Mouse (Mus musculus): ENCODE results near the gene Acss3. TPM values are rescaled to one million over a fixed set of nuclear protein-coding genes. Genes with fewer than 3 reads are reported as not detected.

The Acss3 gene
- polyA plus RNA-seq, 1 experiment = 5.6 TPM

DNA sequence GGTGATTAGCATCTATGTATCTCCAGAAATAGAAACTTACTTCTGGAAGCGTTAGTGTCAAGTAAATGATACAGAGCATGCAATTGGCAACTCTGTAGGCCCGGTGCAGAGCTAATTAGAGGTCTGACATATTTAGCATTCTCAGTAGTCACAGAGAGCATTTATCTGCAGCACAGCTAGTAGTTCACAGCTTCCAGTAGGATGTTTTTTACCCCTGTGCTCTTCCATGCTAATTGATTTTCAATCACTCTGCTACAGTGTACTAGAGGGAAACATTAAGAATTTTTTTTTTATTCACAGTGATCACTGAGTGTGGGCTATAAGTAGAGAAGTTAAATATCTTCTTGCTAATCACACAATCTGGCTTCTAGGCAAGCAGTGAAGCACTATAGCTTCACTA lies 112.3 kb downstream of the Acss3 start:
- no peak for DNase-seq (ENCODE audit: low spot score)

- DNase-seq (ENCODE audit: low spot score) = no peak
Observed at GRCm38 (mm10) chr10:106998052-106998625, 125.3 kb downstream of the Acss3 start.

DNA sequence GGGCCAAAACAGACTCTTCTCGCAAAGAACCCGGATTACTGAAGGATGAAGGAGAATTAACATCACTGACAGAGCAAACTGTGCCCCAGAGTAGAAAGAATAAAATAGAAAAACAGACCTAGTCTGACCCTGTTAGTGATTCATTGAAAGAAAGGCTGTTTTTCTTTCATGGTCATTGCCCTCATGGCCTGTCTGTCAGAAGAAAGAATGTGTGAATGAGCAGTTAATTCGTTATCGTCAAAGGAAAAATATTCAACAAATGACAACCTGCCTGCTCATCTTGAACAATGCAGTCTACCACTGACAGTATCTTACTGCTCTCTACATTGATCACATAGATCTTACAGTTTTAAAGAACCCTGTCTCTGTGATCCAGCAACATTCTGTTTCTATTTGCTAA lies 134.0 kb downstream of the Acss3 start:
- no peak for DNase-seq (ENCODE audit: low spot score)

GRCm38 (mm10) chr10:106975193-106976141 lies 148.0 kb downstream of the Acss3 start:
- DNase-seq (ENCODE audit: low spot score) = no peak

- no peak for DNase-seq (ENCODE audit: low spot score)
Observed at GRCm38 (mm10) chr10:106959026-106959425, 164.4 kb downstream of the Acss3 start.

DNA sequence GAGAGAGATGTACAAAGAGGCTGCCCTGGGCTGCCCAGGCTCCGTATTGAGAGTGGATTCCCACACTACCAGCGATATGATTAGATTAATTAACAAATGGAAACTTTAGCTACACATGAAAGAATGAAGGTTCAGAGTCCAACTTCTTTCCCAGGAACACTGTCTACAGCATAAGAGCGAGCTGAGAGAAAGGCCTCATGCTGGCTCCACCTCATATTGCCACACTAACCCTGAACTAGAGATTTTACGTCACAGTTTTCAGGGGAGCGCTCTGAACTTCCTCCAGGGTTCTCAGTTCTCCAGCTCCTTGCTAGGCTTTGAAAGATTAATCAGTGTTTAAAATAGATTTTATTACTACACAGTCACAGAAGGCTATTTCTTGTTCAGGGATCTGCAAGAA lies 182.1 kb downstream of the Acss3 start:
- no peak for DNase-seq (ENCODE audit: low spot score)

DNA sequence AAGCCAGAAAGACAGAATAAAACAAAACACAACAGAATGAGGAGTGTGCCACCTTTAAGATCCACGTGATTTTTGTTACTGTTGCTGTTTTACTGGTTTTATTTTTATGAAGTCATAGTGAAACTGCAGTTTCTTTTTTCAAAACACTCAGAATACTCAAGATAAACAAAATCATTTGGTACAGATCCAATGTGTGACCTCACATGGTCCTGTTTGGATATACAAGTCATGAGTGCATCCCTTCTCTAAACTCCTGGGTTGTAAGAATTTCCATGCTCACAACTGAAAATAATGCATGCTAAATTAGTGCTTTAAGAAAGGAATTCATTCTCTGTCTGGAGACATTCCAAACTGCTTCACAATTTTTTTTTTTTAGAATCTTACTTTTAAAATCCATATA lies 184.0 kb downstream of the Acss3 start:
- no peak for DNase-seq (ENCODE audit: low spot score)

DNA sequence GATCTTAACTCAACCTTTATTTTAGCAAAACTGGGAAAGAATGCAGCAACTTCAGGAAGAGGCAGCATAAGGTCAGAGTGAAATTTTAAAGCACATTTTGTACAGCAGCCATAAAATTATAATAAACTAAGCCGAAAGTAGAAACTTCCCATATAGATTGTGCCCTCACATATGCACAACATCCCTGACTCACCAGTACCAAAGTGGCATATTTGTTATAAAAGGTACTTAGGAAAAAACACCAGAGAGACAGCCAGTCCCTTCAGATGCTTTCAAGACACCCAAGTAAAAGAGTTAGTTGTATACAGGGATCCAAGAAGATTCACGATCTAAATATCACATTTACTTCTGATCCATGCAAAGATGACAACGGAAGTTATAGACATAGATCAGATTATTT lies 184.6 kb downstream of the Acss3 start:
- DNase-seq (ENCODE audit: low spot score) = no peak

- no peak for DNase-seq (ENCODE audit: low spot score)
Observed at GRCm38 (mm10) chr10:106936996-106937395, 186.5 kb downstream of the Acss3 start.

DNA sequence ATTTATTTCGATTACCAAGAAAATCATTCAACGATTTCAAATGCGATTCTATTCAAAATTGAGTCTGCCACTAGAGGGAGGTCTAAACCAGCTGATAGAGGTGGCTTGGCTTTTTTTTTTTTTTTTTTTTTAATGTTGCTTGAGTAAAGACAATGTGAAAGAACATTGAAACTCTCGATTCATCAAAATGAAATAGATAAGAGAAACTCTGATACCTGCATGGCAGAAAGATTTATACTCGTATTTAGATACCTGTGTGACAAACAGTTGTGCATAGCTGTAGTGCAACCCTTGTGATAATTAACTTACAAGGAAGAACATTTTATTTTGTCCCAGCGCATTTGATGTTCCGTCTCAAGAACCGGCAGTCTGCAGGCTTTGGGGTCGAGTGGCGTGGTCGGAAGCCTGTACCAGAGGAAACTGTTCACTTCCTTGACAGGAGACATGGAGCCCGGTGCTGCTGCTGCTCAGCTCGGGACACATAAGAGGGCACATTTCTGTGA lies 190.8 kb downstream of the Acss3 start:
- DNase-seq (ENCODE audit: low spot score) = no peak

DNA sequence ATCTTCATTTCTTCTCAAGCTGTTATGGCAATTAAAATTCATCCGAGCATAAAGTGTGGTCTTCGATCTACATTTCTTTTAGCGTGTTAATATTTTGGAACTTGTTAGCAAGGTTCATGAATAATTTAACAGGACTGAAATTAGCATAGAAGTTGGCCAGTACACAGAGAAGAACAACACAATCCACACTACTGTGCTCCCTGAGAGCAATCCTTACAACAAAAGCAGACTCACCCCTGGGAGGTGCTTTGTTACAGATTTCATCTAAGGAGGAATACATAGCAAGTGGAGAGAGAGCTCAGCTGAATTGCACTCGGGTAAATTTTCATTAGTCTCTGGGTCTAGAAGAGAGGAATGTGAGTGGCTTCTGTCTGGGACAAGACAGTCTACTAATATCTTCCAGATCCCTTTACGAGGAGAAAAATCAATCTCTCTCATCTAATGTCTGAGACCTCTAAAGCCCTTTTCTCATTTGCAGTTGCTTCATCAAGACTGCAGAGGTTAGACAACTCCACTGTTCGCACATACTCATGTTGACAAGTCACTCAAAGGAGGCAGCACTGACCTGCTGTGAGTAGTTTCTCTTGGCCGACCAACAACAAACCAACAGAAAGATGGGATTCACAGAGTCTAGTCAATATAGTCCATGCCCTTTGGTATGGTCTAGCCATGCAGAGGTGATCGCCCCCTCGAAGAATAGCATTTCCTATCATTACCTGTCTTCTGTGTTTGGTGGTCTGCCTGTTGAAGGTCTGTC lies 194.7 kb downstream of the Acss3 start:
- no peak for DNase-seq (ENCODE audit: low spot score)

GRCm38 (mm10) chr10:106924798-106925197 lies 198.7 kb downstream of the Acss3 start:
- DNase-seq (ENCODE audit: low spot score) = no peak

DNA sequence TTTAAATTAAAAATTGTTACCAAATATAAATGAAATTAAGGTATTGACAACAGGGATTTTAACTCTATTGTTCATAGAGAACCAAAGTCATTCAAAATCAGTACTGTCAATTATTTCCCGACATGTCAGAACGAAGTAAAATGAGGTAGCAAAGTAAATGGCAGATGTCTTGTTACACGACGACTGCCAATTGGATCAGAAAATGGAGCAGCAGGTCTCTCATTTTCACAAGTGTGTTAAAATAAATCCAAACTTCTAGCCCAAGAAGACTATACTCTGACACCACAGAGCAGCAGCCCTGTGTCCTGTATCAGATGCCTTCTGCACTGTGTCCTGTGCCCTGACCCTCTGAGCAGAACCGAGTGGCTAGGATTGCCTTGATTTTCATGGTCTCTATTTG lies 199.1 kb downstream of the Acss3 start:
- DNase-seq (ENCODE audit: low spot score) = no peak

DNA sequence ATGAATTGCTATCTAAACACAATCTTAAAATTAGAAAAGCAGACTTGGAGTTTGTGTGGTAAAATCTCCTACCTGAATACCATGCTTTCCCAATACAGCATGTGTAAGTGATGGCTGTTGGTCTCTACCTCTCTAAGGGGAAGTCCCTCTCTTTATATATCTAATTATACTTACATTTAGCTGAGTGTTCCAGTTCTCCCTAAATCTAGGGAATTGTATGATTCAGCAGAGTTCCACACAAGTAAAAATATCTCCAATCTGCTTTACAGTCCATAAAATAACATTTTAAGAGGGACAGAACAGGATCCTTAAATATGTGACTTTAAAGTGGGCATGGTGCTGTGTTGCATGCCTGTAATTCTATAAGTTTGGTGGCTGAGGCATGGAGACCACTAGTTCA lies 208.6 kb downstream of the Acss3 start:
- no peak for DNase-seq (ENCODE audit: low spot score)

DNA sequence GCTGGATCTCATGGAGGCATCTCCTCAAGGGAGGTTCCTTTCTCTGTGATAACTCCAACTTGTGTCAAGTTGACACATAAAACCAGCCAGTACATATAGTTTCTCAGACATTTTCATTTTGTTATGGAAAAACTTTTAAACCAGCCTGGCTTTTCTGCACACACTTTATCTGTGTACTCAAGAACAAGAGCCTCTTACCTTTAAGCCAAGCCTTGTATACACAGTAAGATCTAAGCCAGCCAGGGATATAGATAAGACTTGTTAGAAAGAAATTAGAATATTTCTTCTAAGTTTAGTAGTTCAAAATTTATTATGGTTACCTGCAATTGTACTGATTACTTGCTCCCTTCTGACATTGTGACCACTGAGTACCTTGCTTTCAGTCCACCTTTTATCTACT lies 209.2 kb downstream of the Acss3 start:
- DNase-seq (ENCODE audit: low spot score) = no peak

- DNase-seq (ENCODE audit: low spot score) = no peak
Observed at GRCm38 (mm10) chr10:106913032-106913431, 210.4 kb downstream of the Acss3 start.

GRCm38 (mm10) chr10:106910108-106910507 lies 213.4 kb downstream of the Acss3 start:
- DNase-seq (ENCODE audit: low spot score) = no peak

DNA sequence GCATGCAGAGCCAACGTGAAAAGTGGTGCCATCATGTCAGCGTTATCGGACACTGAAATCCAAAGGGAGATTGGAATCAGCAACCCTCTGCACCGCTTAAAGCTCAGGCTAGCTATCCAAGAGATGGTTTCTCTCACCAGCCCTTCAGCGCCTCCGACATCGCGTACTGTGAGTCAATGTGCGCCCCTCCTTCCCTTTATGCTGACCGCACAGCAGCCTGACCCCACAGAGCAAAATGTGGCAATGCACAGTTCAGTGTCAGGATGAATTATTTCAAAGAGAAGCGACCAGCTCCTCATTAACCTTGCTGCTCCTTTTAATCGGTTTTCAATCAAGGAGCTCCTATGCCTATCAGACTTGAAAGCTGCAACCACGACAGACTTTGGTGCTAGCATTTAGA lies 227.1 kb downstream of the Acss3 start:
- no peak for DNase-seq (ENCODE audit: low spot score)

All from urinary bladder, adult 2 months (tissue).